Mouse (Mus musculus) left cerebral cortex, postnatal 14 days (tissue): ENCODE measurements at regions not wholly inside any gene's neighbourhood (a gene's known extent, or its start where the extent isn't known, plus 50 kb on each side); places are given as distances from the start of the nearest gene placed in this dataset.

ENCODE experiments used
- DNase-seq, 2 experiments: peaks; one replicate each; pipeline ENCODE4 v3.0.0; 2021 to 2022; ENCODE audit warnings: low spot score in 2 of 2, mixed read lengths in 1 of 2
- intact Hi-C: fragments of 180-260 bp; cut with DNase I; formaldehyde crosslinking; loops from one replicate; pipeline ENCODE4 v1.15.1; 2025

GRCm38 (mm10) chrX:12219474-12219873 lies 59.3 kb upstream of the Bcor start:
- DNase-seq = no peak

GRCm38 (mm10) chrX:12224314-12224713 lies 64.2 kb upstream of the Bcor start:
- intact Hi-C loops = no loop called here
- DNase-seq = no peak

More at GRCm38 (mm10) chrX:12219474-12219873, 59.3 kb upstream of the Bcor start:
- intact Hi-C loops = no loop called here

GRCm38 (mm10) chrX:12225116-12225891 lies 65.1 kb upstream of the Bcor start:
- intact Hi-C loops = no loop called here
- no peak for DNase-seq

DNA sequence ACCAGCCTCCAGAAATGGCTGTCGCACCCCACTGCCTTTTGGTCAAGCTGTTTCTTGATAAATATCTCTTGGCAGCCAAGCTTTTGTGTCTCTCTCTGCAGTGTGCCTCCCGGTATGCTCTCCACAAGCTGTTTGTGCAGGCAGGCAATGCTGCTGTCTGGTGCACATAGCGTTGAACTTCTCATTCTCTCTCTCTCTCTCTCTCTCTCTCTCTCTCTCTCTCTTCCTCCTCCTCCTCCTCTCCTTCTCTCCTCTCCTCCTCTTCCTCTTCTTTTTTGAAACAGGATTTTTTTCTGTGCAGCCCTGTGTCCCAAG lies 65.7 kb upstream of the Bcor start:
- DNase-seq = no peak
- intact Hi-C loops = no loop called here

- intact Hi-C loops = no loop called here
- DNase-seq = no peak
Measured at GRCm38 (mm10) chrX:12240505-12241011, 80.4 kb upstream of the Bcor start.

GRCm38 (mm10) chrX:12241751-12242150 lies 81.6 kb upstream of the Bcor start:
- no peak for DNase-seq
- intact Hi-C loops = no loop called here

- DNase-seq = no peak
- intact Hi-C loops = no loop called here
Measured at GRCm38 (mm10) chrX:12249071-12249470, 88.9 kb upstream of the Bcor start.

DNA sequence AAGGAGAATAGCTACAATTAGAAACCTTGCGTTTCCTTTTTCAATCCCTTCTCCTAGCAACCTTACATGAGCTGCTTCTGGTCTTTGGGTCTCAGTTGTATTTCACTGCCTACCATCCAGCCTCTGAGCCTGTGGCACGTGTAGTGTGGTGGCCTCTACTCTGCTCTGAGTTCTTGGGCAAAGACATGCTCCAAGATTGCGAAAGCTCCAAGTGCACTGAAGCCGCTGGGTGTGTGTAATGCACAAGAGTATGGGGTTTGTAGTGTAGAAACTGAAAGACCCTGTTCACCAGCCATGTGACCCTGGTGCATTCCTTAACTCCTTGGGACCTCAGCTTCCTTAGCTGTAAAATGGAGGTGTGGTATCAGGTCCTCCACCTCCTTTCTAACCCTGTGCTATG lies 89.8 kb upstream of the Bcor start:
- DNase-seq = no peak
- intact Hi-C loops = loop anchor here (5.0 to 10.0 kb wide), 2 partner anchors 93 to 165 kb away; no protein-coding TSS in a partner anchor

DNA sequence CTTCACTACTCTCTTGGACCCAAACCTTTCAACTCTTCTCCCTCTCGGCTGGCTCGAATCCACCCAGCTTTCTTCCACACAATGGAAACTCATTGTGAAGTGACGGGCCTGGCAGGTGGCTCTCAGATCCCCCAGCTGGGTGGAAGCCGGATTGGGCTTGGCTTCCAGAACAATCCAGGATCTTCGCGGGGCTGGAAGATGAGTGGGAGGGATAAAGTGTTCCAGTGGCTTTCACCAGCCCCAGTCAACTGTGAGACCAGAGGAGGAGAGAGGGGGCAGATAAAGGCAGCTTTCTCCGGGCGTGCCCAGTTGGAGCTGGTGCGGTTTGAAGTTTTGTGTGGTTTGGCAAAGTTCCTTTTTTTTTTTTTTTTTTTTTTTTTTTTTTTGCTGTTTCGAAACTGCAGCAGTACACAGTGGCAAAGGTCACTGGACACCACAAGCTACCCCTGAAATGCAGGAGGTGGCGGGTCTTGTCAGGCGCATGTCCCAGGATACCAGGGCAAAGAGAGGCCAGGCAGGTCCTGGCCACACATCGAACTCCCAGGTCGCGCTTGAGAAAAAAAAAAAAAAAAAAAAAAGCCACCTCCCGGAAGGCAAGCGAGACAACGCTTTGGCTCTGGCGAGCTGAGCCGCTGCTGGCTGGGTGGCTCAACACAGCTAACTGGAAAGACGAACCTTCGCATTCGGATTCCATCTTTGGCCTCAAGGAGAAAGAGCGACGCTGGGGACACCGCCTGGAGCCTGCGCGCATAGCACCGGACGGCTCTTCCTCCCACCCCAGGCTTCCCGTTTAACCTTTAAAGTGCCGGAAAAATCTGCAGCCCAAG lies 91.9 kb upstream of the Bcor start:
- DNase-seq = peak; percentile 58 to 68
- intact Hi-C loops = loop anchor here (5.0 to 10.0 kb wide), 2 partner anchors 95 to 167 kb away; no protein-coding TSS in a partner anchor

GRCm38 (mm10) chrX:12252680-12253021 lies 92.5 kb upstream of the Bcor start:
- DNase-seq = no peak
- intact Hi-C loops = loop anchor here (5.0 to 10.0 kb wide), 2 partner anchors 95 to 168 kb away; no protein-coding TSS in a partner anchor

DNA sequence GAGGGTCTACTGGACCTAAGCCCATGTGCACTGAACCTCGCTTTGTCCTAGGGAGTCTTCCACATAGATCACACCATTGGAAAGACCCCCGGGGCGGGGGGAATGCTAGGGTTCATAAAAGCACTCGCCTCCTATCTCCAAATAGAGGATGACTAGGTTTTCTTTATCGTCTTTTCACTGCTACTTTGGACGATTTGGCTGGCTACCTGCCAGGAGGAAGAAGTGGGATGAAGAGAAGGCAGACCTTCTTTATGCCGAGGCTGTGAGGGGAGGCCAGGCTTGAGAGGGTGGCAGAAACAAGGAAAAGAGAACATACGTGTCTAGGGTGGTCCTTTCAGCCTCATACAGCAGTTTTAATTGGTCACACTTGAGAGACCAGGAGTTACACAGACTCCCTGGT lies 96.6 kb upstream of the Bcor start:
- no peak for DNase-seq
- intact Hi-C loops = loop anchor here (10.0 kb wide), 1 partner anchor 172 kb away; no protein-coding TSS in a partner anchor

DNA sequence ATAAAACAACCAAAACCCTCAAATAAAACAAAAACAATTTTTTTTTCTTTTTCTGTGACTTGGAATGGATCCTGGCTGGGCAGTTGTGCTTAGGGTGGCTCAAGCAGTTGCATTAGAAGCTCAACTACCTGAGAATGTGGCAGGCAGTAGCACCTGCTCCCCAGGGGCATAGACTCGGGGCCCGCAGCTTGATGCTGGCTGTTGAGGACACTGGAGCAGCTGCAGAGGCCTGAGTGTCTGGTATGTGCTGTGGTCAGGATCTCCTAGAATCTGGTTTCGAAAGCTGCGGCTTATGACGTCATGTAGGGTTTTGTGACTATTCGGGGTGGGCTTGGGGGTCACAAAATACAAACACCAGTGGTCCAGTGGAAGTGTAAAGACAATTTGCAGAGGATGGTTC lies 103.7 kb upstream of the Bcor start:
- no peak for DNase-seq
- intact Hi-C loops = no loop called here

DNA sequence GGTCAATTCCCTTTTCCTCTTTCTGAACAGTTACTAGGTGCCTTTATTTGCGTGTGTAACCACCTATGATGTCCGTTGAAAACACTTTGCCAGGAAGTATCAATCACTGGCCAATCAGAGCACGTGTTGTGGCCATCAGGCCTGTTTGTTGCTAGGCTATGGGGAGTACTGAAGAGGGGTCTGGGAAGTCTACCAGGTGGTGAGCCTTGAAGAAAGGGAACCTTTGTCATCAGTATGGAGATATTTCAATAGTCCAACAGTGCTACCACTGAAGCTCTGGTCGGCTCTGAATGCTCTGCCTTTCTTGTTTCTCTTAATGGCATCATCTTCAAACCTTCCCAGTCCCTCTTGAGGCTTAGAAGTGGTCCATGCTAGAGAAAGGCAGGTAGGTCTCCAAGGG lies 124.6 kb upstream of the Bcor start:
- no peak for DNase-seq
- intact Hi-C loops = no loop called here

- intact Hi-C loops = no loop called here
- no peak for DNase-seq
Measured at GRCm38 (mm10) chrX:12285141-12285540, 125.0 kb upstream of the Bcor start.

DNA sequence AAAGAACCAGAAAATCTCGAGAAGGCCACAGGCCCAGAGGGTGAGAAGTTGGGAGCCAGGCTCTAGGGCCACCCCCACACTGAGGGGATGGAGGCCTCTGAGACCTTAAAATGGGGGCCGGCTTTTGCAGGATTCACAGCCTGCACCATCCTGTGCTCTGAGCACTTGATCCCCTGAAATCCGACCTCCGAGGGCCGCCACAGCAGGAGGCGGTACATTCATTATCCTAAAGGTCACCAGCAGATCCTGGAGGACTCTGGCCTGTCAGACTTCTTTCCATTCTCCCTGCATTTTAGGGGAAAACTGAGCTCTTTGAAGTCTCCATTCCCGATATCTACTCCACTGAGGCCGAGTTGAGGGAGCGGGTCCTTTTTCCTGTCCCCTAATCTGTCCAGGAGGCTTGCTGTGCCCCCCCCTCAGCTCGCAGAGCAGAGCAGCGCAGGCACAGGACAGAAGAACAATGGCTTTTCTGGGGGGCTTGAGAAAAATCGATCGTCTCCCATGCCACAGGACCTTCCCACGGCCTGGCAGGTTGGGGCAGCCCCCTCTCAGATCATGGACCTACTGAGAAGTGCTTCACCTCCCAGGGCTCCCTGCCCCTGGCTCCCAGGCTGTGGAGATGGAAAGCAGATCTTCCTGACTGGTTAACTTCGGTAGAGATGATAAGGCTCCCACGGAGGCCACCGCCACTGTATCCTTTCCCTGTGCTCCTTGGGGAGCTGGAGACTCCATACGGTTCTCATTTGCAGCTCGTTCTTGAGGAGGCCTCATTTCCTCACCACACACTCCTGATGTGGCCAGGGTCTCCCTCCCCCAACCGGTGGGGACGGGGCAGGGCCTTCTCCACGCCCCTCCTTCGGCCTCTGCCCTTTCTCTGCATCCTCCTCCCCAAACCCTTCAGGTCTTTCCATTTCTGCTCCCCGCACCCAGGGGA lies 126.1 kb upstream of the Bcor start:
- intact Hi-C loops = no loop called here
- DNase-seq = no peak

GRCm38 (mm10) chrX:12286910-12287522 lies 126.9 kb upstream of the Bcor start:
- intact Hi-C loops = no loop called here
- DNase-seq = no peak

DNA sequence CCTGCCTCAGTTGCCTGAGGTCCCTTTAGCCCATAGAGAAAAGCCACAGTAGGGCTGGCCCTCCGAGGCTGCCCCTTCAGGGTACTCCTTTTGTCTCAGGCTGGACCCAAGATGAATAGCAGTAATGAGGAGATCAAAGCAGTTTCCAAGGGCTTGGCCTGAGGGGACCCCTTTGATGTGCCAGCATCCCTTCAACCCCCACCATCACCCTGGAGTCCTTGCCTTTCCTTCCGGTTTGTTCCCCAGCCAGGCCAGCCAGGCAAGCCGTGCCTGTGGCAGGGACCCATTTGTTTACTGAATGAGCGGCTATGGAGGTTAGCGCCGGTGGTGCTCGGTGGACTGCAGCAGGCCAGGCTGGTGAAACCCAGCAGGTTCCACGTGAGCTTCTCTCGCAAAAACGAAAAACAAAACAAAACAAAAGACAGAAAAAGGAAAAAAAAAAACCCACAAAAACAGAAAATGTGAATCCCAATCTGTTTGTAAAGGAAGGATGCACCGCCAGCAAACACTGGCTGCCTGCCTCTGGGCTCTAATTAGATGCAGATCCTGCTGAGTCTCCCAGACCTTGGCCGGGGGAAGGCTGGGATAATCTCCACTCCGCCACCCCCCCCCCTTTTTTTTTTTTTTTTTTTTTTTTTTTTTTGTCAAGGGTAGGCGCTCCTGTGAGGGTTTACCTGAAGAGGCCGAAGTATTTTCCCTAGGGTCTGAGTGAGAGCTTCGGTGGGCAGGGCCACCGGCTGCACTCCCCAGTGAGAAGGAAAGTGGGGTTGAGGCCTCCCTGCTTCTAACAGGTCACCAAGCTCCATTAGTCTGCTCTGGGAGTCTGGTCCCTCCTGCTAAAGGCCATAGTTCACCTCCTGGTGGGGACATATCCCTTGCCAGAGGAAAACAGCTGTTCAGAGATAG lies 127.8 kb upstream of the Bcor start:
- peak in 1 of 2 experiments; percentile 15 for DNase-seq
- intact Hi-C loops = no loop called here

DNA sequence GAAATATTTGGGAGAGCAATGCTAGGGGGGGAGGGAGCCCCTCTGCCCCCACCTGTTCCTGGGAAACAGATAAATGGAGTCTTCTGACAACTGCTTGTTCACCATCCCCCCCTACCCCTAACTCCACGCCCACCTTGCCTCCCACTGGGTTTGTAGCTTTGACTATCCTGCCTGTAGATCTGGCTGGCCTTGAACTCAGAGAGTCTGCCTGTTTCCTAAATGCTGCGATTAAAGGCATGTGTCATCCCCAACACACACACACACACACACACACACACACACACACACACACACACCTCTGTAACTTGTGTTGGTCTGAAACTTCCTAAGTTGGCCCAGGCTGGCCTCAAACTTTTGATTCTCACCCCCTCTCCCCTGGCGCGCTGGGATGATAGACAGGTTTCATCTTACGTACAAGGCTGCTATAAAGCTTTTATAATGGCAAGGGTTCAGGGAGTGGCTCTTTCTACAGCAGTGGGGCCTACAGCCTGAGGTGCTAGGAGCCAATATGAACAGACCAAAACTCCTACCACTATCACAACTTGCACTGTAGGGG lies 128.5 kb upstream of the Bcor start:
- intact Hi-C loops = no loop called here
- DNase-seq = no peak
